Mouse (Mus musculus) cortical plate, adult 2 months (tissue): ENCODE measurements around the gene Fbxl17. TPM values are rescaled to one million over a fixed set of nuclear protein-coding genes. Genes with fewer than 3 reads are reported as not detected.

ENCODE experiments used
- H3K27ac ChIP-seq: fragments of 200-500 bp; 2 replicates; pipeline ENCODE4 v1.5.1; 2012; ENCODE audit warnings: low read length, control low read depth, inconsistent platforms; ENCODE audit not compliant: insufficient read depth
- H3K4me1 ChIP-seq: fragments of 200-500 bp; 2 replicates; pipeline ENCODE4 v1.6.1; 2011; ENCODE audit warnings: low read length; ENCODE audit not compliant: control insufficient read depth, insufficient read depth
- H3K4me3 ChIP-seq: fragments of 200-500 bp; 2 replicates; pipeline ENCODE4 v1.5.1; 2011; ENCODE audit warnings: mild to moderate bottlenecking, low read length, control low read depth; ENCODE audit not compliant: insufficient read depth
- CTCF ChIP-seq: fragments of 200-500 bp; IDR thresholded peaks from 2 replicates; pipeline ENCODE4 v1.5.1; 2011; ENCODE audit warnings: mild to moderate bottlenecking, control low read depth, low read length; ENCODE audit not compliant: insufficient read depth; ENCODE audit errors: extremely low read depth
- POLR2A ChIP-seq: fragments of 200-500 bp; IDR thresholded peaks from 2 replicates; pipeline ENCODE4 v1.6.1; 2011; ENCODE audit warnings: mild to moderate bottlenecking, low read length, control low read depth; ENCODE audit not compliant: insufficient read depth; ENCODE audit errors: extremely low read depth
- polyA plus RNA-seq: library from polyadenylated mRNA; depleted of rRNA; stranded (reverse); fragments of >200 nt; gene quantifications from 2 replicates; pipeline ENCODE4 v1.2.3, GENCODE M21; 2012

The Fbxl17 gene
- polyA plus RNA-seq, 1 experiment = 28.9 TPM

GRCm38 (mm10) chr17:63236846-63237245, 263.0 kb downstream of the Fbxl17 start:
- Histone ChIP-seq H3K4me3 (no peak overlapping the region), H3K27ac (no peak overlapping the region), H3K4me1 (no peaks in the 10 kb centered on the region; the same call in 1 of the 2 replicates)
- no peak for TF ChIP-seq CTCF
- TF ChIP-seq POLR2A = no peak

GRCm38 (mm10) chr17:63236221-63236620, 263.6 kb downstream of the Fbxl17 start:
- TF ChIP-seq POLR2A = no peak
- no peak for TF ChIP-seq CTCF
- no peaks in the 10 kb centered on the region; the same call in 1 of the 2 replicates for H3K4me1 ChIP-seq
- H3K4me3 ChIP-seq = no peak overlapping the region
- no peak overlapping the region for H3K27ac ChIP-seq

GRCm38 (mm10) chr17:63235821-63236220, 264.0 kb downstream of the Fbxl17 start:
- Histone ChIP-seq H3K4me1 (no peaks in the 10 kb centered on the region; the same call in 1 of the 2 replicates), H3K4me3 (no peak overlapping the region), H3K27ac (no peak overlapping the region)
- TF ChIP-seq CTCF (no peak), POLR2A (no peak)

- no peak overlapping the region for H3K27ac ChIP-seq
- H3K4me1 ChIP-seq = no peaks in the 10 kb centered on the region
- H3K4me3 ChIP-seq = no peak overlapping the region
- no peak for TF ChIP-seq POLR2A
- TF ChIP-seq CTCF = no peak
Observed at GRCm38 (mm10) chr17:63229111-63229510, 270.7 kb downstream of the Fbxl17 start.

GRCm38 (mm10) chr17:63226380-63226779, 273.4 kb downstream of the Fbxl17 start:
- Histone ChIP-seq H3K27ac (no peak overlapping the region), H3K4me1 (no peaks in the 10 kb centered on the region), H3K4me3 (no peak overlapping the region)
- TF ChIP-seq POLR2A (no peak), CTCF (no peak)

GRCm38 (mm10) chr17:63225959-63226358, 273.9 kb downstream of the Fbxl17 start:
- TF ChIP-seq POLR2A (no peak), CTCF (no peak)
- Histone ChIP-seq H3K4me3 (no peak overlapping the region), H3K4me1 (no peaks in the 10 kb centered on the region), H3K27ac (no peak overlapping the region)

GRCm38 (mm10) chr17:63223675-63224074, 276.1 kb downstream of the Fbxl17 start:
- Histone ChIP-seq H3K27ac (no peak overlapping the region), H3K4me3 (no peak overlapping the region), H3K4me1 (no peaks in the 10 kb centered on the region)
- TF ChIP-seq POLR2A (no peak), CTCF (no peak)

- no peaks in the 10 kb centered on the region for H3K4me1 ChIP-seq
- H3K4me3 ChIP-seq = no peak overlapping the region
- no peak for TF ChIP-seq CTCF
- no peak for TF ChIP-seq POLR2A
- no peak overlapping the region for H3K27ac ChIP-seq
Observed at GRCm38 (mm10) chr17:63221632-63222031, 278.2 kb downstream of the Fbxl17 start.

- no peak for TF ChIP-seq POLR2A
- TF ChIP-seq CTCF = no peak
Observed at GRCm38 (mm10) chr17:63220821-63221220, 279.0 kb downstream of the Fbxl17 start.

GRCm38 (mm10) chr17:63217016-63217415, 282.8 kb downstream of the Fbxl17 start:
- H3K27ac ChIP-seq = no peak overlapping the region
- H3K4me1 ChIP-seq = no peaks in the 10 kb centered on the region
- H3K4me3 ChIP-seq = no peak overlapping the region
- TF ChIP-seq POLR2A (no peak), CTCF (no peak)

More at GRCm38 (mm10) chr17:63220821-63221220, 279.0 kb downstream of the Fbxl17 start:
- no peak overlapping the region for H3K4me3 ChIP-seq
- H3K4me1 ChIP-seq = no peaks in the 10 kb centered on the region
- H3K27ac ChIP-seq = no peak overlapping the region

GRCm38 (mm10) chr17:63212018-63212417, 287.8 kb downstream of the Fbxl17 start:
- Histone ChIP-seq H3K27ac (no peak overlapping the region), H3K4me1 (peaks cover 2% of the 10 kb centered on the region; the same call in 1 of the 2 replicates), H3K4me3 (no peak overlapping the region)
- TF ChIP-seq CTCF (no peak), POLR2A (no peak)
